Mouse (Mus musculus): ENCODE measurements around the gene 1700001J03Rik. TPM values are rescaled to one million over a fixed set of nuclear protein-coding genes. Genes with fewer than 3 reads are reported as not detected.
"Not testable (repeated sequence)": the region's sequence is repeated elsewhere in the genome, so short reads cannot be mapped to it uniquely, and the experiment has no call there.

The 1700001J03Rik gene
- total RNA-seq, 2 experiments from 2014 or later, result 0.65 to 0.87 TPM

DNA sequence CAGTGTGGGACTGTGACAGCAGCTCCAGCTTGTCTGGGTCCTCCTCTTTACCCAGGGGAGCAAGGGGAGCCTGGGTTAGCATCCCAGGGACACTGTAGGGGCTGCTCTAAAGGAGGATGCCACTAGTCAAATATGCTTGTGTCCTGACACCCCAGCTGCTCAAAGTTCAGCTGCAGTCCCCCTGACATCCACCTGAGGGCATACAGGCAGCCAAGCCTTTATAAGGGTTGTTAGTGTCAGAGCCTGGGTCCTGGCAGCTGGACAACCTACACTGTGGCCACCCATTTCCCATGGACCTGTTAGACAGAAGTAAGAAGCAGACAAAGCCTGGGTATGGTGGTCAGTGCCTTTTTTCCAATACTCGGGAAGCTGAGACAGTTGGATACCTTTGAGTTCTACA is 3.0 kb upstream of the 1700001J03Rik start:
- DNase-seq, result no peak

GRCm38 (mm10) chr5:146187441-146187840 is 2.3 kb upstream of the 1700001J03Rik start:
- peak; percentile 61 for DNase-seq

- DNase-seq, result peak; percentile 18
Measured at GRCm38 (mm10) chr5:146172744-146173143, 12.4 kb downstream of the 1700001J03Rik start.

DNA sequence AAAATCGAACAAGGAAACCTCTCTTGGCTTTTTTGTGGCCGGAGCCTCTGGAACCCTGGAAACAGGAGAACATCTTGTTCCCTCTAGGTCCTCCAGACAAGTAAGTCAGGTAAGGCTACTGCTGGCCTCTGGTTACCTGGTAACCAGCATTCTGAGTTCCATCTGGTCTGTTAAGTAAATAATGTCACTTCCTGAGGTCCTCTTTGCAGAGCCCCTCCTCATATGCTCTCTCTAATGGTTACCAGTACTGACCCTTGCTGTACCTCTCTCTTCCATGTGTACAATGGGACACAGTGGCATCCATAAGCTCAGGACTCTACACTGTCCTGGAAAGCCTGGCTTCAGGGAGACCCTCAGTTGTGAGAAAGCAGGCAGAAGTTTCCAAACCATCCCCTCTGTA is 14.5 kb downstream of the 1700001J03Rik start, which contains the start of gene Gm6309:
Gm6309 (minus strand) TSS at position 101 of the 400 bp plus-strand sequence.
- DNase-seq, result not testable (repeated sequence)

DNA sequence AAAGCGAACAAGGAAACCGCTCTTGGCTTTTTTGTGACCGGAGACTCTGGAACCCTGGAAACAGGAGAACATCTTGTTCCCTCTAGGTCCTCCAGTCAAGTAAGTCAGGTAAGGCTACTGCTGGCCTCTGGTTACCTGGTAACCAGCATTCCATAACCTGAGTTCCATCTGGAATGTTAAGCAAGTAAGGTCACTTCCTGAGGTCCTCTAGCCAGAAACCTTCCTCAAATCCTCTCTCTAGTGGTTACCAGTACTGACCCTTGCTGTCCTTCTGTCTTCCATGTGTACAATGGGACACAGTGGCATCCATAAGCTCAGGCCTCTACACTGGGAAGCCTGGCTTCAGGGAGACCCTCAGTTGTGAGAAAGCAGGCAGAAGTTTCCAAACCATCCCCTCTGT is 24.7 kb downstream of the 1700001J03Rik start, which contains the start of gene Gm5565:
Gm5565 (minus strand) TSS at position 101 of the 400 bp plus-strand sequence.
- DNase-seq, result not testable (repeated sequence)

GRCm38 (mm10) chr5:146158326-146158725 is 26.8 kb downstream of the 1700001J03Rik start:
- DNase-seq, result not testable (repeated sequence)

DNA sequence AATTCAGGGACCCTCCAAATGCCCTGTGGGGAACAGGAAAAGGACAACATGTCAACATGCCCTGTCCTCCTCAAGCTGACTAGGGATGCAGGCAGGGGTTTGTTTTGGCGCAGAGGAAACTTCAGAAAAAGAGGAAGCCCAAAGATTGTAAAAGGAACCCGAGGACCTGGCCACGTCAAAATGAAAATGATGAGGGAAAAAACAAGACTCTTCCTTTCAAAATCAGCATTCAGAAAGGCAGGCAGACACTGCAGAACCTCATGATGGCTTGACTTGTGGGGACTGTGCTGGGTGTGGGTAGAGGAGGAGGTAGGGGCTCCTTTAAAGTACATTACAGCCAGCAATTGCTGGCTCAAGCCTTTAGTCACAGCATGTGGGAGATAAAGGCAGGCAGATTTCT is 34.6 kb downstream of the 1700001J03Rik start:
- DNase-seq, result no peak

GRCm38 (mm10) chr5:146147903-146148302 is 37.2 kb downstream of the 1700001J03Rik start:
- DNase-seq, result no peak

Other genes with a start within 250 kb of the 1700001J03Rik start
- gene Cyp3a25, start 175.7 kb downstream of the 1700001J03Rik start, total RNA-seq (2021), result not detected
- not detected for gene Cyp3a59, start 106.0 kb downstream of the 1700001J03Rik start, total RNA-seq (2021)
- gene Gm5565, start 24.8 kb downstream of the 1700001J03Rik start, total RNA-seq (2021), result not detected
- not detected for gene Gm6309, start 14.6 kb downstream of the 1700001J03Rik start, total RNA-seq (2021)
- gene Rnf6, start 36.3 kb upstream of the 1700001J03Rik start, total RNA-seq (2021), result 10 to 100 TPM; 38.7 to 43.0 TPM
- 10 to 100 TPM; 20.5 to 27.2 TPM for gene Cdk8, start 45.9 kb upstream of the 1700001J03Rik start, total RNA-seq (2021)
- gene Wasf3, start 199.7 kb upstream of the 1700001J03Rik start, total RNA-seq (2021), result 1 to 10 TPM; 1.6 TPM